Mouse (Mus musculus) CH12.LX (cell line): Measurements from ENCODE around the gene Rrp12. TPM values are rescaled to one million over a fixed set of nuclear protein-coding genes. Genes with fewer than 3 reads are reported as not detected.

Experiments used
- DNase-seq: peaks from one replicate; pipeline ENCODE4 v3.0.0-alpha.2; 2013; ENCODE audit errors: extremely low read depth
- H3K27ac ChIP-seq: 2 replicates; pipeline ENCODE4 v1.5.1; 2012; ENCODE audit warnings: low read depth, mild to moderate bottlenecking, control low read depth, moderate library complexity; ENCODE audit not compliant: insufficient read depth
- H3K27me3 ChIP-seq: replicated peaks from 2 replicates; pipeline ENCODE3; 2012; ENCODE audit warnings: inconsistent platforms
- H3K36me3 ChIP-seq, 2 experiments: replicated peaks in 1 of 2; 2 replicates each; pipeline versions ENCODE3 to v1.6.1; 2012; ENCODE audit warnings: inconsistent platforms in 1 of 2, low read length in 1 of 2, mild to moderate bottlenecking in 1 of 2, mixed read lengths in 1 of 2, moderate library complexity in 1 of 2; ENCODE audit not compliant: control insufficient read depth in 1 of 2, insufficient read depth in 1 of 2
- H3K4me1 ChIP-seq, 2 experiments: 2 replicates each; pipeline ENCODE4 v1.6.1; 2012; ENCODE audit warnings: inconsistent platforms in 1 of 2, moderate library complexity in 1 of 2; ENCODE audit not compliant: insufficient read depth in 2 of 2, control insufficient read depth in 1 of 2
- H3K4me2 ChIP-seq: 2 replicates; pipeline ENCODE4 v1.6.1; 2012; ENCODE audit warnings: low read depth, mild to moderate bottlenecking, control low read depth; ENCODE audit not compliant: poor library complexity, insufficient read depth, severe bottlenecking
- H3K4me3 ChIP-seq, 3 experiments: fragments of 150-350 bp in 1 of 3; sonication (generic) in 1 of 3; replicated peaks in 1 of 3; 2 replicates each; pipeline versions ENCODE3 to v1.5.1; 2011 to 2012; ENCODE audit warnings: low read depth in 2 of 3, low read length in 2 of 3, mild to moderate bottlenecking in 2 of 3, moderate library complexity in 2 of 3, control low read depth in 1 of 3, improper control_type of control experiment in 1 of 3, inconsistent platforms in 1 of 3, mixed read lengths in 1 of 3; ENCODE audit not compliant: poor library complexity in 1 of 3
- H3K79me2 ChIP-seq: replicated peaks from 2 replicates; pipeline ENCODE4 v1.6.1; 2012; ENCODE audit warnings: mild to moderate bottlenecking, moderate library complexity; ENCODE audit not compliant: control insufficient read depth, poor library complexity, insufficient read depth, severe bottlenecking; ENCODE audit errors: extremely low read depth
- H3K9ac ChIP-seq: 2 replicates; pipeline ENCODE4 v1.6.1; 2012; ENCODE audit warnings: low read depth, mild to moderate bottlenecking, control low read depth, moderate library complexity; ENCODE audit not compliant: insufficient read depth
- H3K9me3 ChIP-seq: replicated peaks from 2 replicates; pipeline ENCODE3; 2012; ENCODE audit warnings: low read length, inconsistent platforms, mixed read lengths
- CHD1 ChIP-seq: IDR thresholded peaks from 2 replicates; pipeline ENCODE4 v1.6.1; 2012; ENCODE audit warnings: low read depth, low read length, improper control_type of control experiment, inconsistent platforms
- CHD2 ChIP-seq: IDR thresholded peaks from 2 replicates; pipeline ENCODE4 v1.6.1; 2011; ENCODE audit warnings: low read length, improper control_type of control experiment
- E2F4 ChIP-seq: IDR thresholded peaks from 2 replicates; pipeline ENCODE4 v1.6.1; 2011; ENCODE audit warnings: low read depth, low read length, improper control_type of control experiment; ENCODE audit not compliant: insufficient replicate concordance
- ELF1 ChIP-seq: IDR thresholded peaks from 2 replicates; pipeline ENCODE4 v1.6.1; 2014; ENCODE audit warnings: low read depth, mild to moderate bottlenecking, inconsistent platforms, low read length, improper control_type of control experiment
- GABPA ChIP-seq: IDR thresholded peaks from 2 replicates; pipeline ENCODE4 v1.6.1; 2012; ENCODE audit warnings: low read depth, low read length, improper control_type of control experiment, inconsistent platforms; ENCODE audit not compliant: insufficient replicate concordance
- HCFC1 ChIP-seq: IDR thresholded peaks from 2 replicates; pipeline ENCODE4 v1.6.1; 2012; ENCODE audit warnings: low read depth, mild to moderate bottlenecking, inconsistent platforms, low read length, improper control_type of control experiment
- MAFK ChIP-seq: IDR thresholded peaks from 2 replicates; pipeline ENCODE4 v1.6.1; 2011; ENCODE audit warnings: low read length, improper control_type of control experiment; ENCODE audit not compliant: insufficient replicate concordance
- MAX ChIP-seq: IDR thresholded peaks from 2 replicates; pipeline ENCODE4 v1.6.1; 2011; ENCODE audit warnings: low read length, improper control_type of control experiment
- MAZ ChIP-seq: IDR thresholded peaks from 2 replicates; pipeline ENCODE4 v1.6.1; 2012; ENCODE audit warnings: low read depth, mild to moderate bottlenecking, inconsistent platforms, low read length, improper control_type of control experiment, moderate library complexity
- MEF2A ChIP-seq: IDR thresholded peaks from 2 replicates; pipeline ENCODE4 v1.6.1; 2014; ENCODE audit warnings: low read depth, mild to moderate bottlenecking, inconsistent platforms, low read length, improper control_type of control experiment, borderline replicate concordance
- MYC ChIP-seq: IDR thresholded peaks from 2 replicates; pipeline ENCODE4 v1.6.1; 2011; ENCODE audit warnings: low read depth, mild to moderate bottlenecking, improper control_type of control experiment, low read length
- NELFE ChIP-seq: IDR thresholded peaks from 2 replicates; pipeline ENCODE4 v1.6.1; 2011; ENCODE audit warnings: low read depth, low read length, improper control_type of control experiment
- NRF1 ChIP-seq: IDR thresholded peaks from 2 replicates; pipeline ENCODE4 v1.6.1; 2014; ENCODE audit warnings: low read depth, mild to moderate bottlenecking, inconsistent platforms, low read length, improper control_type of control experiment, moderate library complexity
- PAX5 ChIP-seq: IDR thresholded peaks from 2 replicates; pipeline ENCODE4 v1.6.1; 2012; ENCODE audit warnings: low read length, inconsistent platforms, mixed read lengths
- POLR2A ChIP-seq: IDR thresholded peaks from 2 replicates; pipeline ENCODE4 v1.6.1; 2011; ENCODE audit warnings: low read depth, mild to moderate bottlenecking, improper control_type of control experiment, low read length
- POLR2AphosphoS2 ChIP-seq: IDR thresholded peaks from 2 replicates; pipeline ENCODE4 v1.6.1; 2011; ENCODE audit warnings: low read depth, low read length, improper control_type of control experiment
- RCOR1 ChIP-seq: conservative IDR thresholded peaks from 2 replicates; pipeline ENCODE4 v1.6.1; 2012; ENCODE audit warnings: low read depth, mild to moderate bottlenecking, inconsistent platforms, low read length, improper control_type of control experiment
- TBP ChIP-seq: conservative IDR thresholded peaks from 2 replicates; pipeline ENCODE4 v1.6.1; 2011; ENCODE audit warnings: low read depth, low read length, improper control_type of control experiment
- UBTF ChIP-seq: IDR thresholded peaks from 2 replicates; pipeline ENCODE4 v1.6.1; 2012; ENCODE audit warnings: low read depth, mild to moderate bottlenecking, inconsistent platforms, low read length, improper control_type of control experiment, moderate library complexity
- USF1 ChIP-seq: IDR thresholded peaks from 2 replicates; pipeline ENCODE4 v1.6.1; 2014; ENCODE audit warnings: low read depth, mild to moderate bottlenecking, inconsistent platforms, low read length, improper control_type of control experiment
- USF2 ChIP-seq: conservative IDR thresholded peaks from 2 replicates; pipeline ENCODE4 v1.6.1; 2011; ENCODE audit warnings: low read depth, low read length, improper control_type of control experiment
- ZC3H11A ChIP-seq: IDR thresholded peaks from 2 replicates; pipeline ENCODE4 v1.6.1; 2012; ENCODE audit warnings: low read depth, mild to moderate bottlenecking, inconsistent platforms, low read length, improper control_type of control experiment
- ZMIZ1 ChIP-seq: IDR thresholded peaks from 2 replicates; pipeline ENCODE4 v1.6.1; 2012; ENCODE audit warnings: low read depth, mild to moderate bottlenecking, inconsistent platforms, low read length, improper control_type of control experiment
- ZNF384 ChIP-seq: IDR thresholded peaks from 2 replicates; pipeline ENCODE4 v1.6.1; 2012; ENCODE audit warnings: low read depth, low read length, improper control_type of control experiment, inconsistent platforms
- dilution Hi-C: fragments of 300-500 bp; cut with MboI; formaldehyde crosslinking; loops from 2 replicates; pipeline ENCODE4 v1.14.3; 2020; ENCODE audit warnings: low sequenced_read_pairs; ENCODE audit not compliant: extremely low pct_unique_long_range_greater_than_20kb, extremely low pct_ligation_motif_present
- in situ Hi-C: fragments of 300-500 bp; cut with MboI; formaldehyde crosslinking; loops from 3 replicates; pipeline ENCODE4 v1.14.3; 2019; ENCODE audit warnings: low sequenced_read_pairs, low pct_ligation_motif_present, low pct_unique_long_range_greater_than_20kb, mixed read lengths
- polyA plus RNA-seq: library from polyadenylated mRNA; unstranded; fragments of >175 nt; gene quantifications from 2 replicates; pipeline ENCODE4 v1.2.1, GENCODE M21; 2012; ENCODE audit warnings: low read depth; ENCODE audit not compliant: insufficient read length
- total RNA-seq, 2 experiments: library from RNA; depleted of rRNA; stranded (reverse); fragments of 300-350 nt in 1 of 2; fragments of >200 nt in 1 of 2; gene quantifications; 2 replicates each; pipeline ENCODE4 v1.2.3; 2012 to 2014

Rrp12 gene
- total and polyA plus RNA-seq, 3 experiments = 20.1 to 64.3 (median 42.5) TPM

GRCm38 (mm10) chr19:41898860-41899259 is 2.9 kb upstream of the Rrp12 start (continued):
- no peak for TF ChIP-seq CHD1

GRCm38 (mm10) chr19:41896319-41896711 is 342 bp upstream of the Rrp12 start:
- peak overlapping the region; percentile 82 to 93 (median 90) for H3K4me3 ChIP-seq
- dilution Hi-C loops = no loop called here
- in situ Hi-C loops = loop anchor here (10.0 kb wide), 1 partner anchor 52 kb away; the partner anchor contains the start of gene Frat2
- H3K9me3 ChIP-seq = no peaks in the 10 kb centered on the region
- peak overlapping the region; percentile 86 for H3K4me2 ChIP-seq
- H3K36me3 ChIP-seq = peaks cover 12 to 24% of the 10 kb centered on the region in 2 experiments
- DNase-seq = no peak
- no peaks in the 10 kb centered on the region for H3K27me3 ChIP-seq
- peaks cover 19% of the 10 kb centered on the region for H3K79me2 ChIP-seq
- H3K9ac ChIP-seq = peak overlapping the region; percentile 64
- peaks cover 10 to 37% of the 10 kb centered on the region in 2 experiments for H3K4me1 ChIP-seq
- H3K27ac ChIP-seq = no peak overlapping the region
- no peak for TF ChIP-seq ZC3H11A
- 0 out of 2 replicates have a peak, but pooled peaks have one; percentile 2 for TF ChIP-seq TBP
- no peak for TF ChIP-seq GABPA
- no peak for TF ChIP-seq ZMIZ1
- TF ChIP-seq MYC = no peak
- TF ChIP-seq PAX5 = no peak
- TF ChIP-seq MAX = no peak
- TF ChIP-seq POLR2A = no peak
- no peak for TF ChIP-seq RCOR1
- 0 out of 2 replicates have a peak, but pooled peaks have one; percentile 13 for TF ChIP-seq MAZ
- TF ChIP-seq USF1 = no peak
- no peak for TF ChIP-seq CHD2
- no peak for TF ChIP-seq MAFK
- no peak for TF ChIP-seq USF2
- no peak for TF ChIP-seq POLR2AphosphoS2
- no peak for TF ChIP-seq E2F4
- no peak for TF ChIP-seq NELFE

GRCm38 (mm10) chr19:41894959-41895358 is 1.0 kb downstream of the Rrp12 start:
- Histone ChIP-seq H3K9me3 (no peaks in the 10 kb centered on the region), H3K27me3 (no peaks in the 10 kb centered on the region), H3K9ac (peak overlapping the region; percentile 36), H3K4me3 (peak overlapping the region; percentile 82 to 93 (median 90)), H3K36me3 (peaks cover 22 to 37% of the 10 kb centered on the region in 2 experiments), H3K79me2 (peaks cover 19% of the 10 kb centered on the region), H3K4me2 (peak overlapping the region; percentile 85), H3K4me1 (peaks cover 7 to 27% of the 10 kb centered on the region in 2 experiments), H3K27ac (no peak overlapping the region)
- in situ Hi-C loops = loop anchor here (10.0 kb wide), 1 partner anchor 50 kb away; the partner anchor contains the start of gene Frat2
- peak; percentile 44 for DNase-seq
- TF ChIP-seq POLR2A = no peak
- TF ChIP-seq HCFC1 = no peak
- no peak for TF ChIP-seq MEF2A
- no peak for TF ChIP-seq ELF1
- TF ChIP-seq NRF1 = no peak
- no peak for TF ChIP-seq USF1
- TF ChIP-seq MAZ = no peak
- no peak for TF ChIP-seq TBP
- TF ChIP-seq UBTF = no peak
- no peak for TF ChIP-seq ZMIZ1
- no peak for TF ChIP-seq ZNF384
- no peak for TF ChIP-seq E2F4
- no peak for TF ChIP-seq POLR2AphosphoS2
- no peak for TF ChIP-seq PAX5
- dilution Hi-C loops = no loop called here
